Mouse (Mus musculus): ENCODE measurements around the gene Hist1h2ak. TPM values are rescaled to one million over a fixed set of nuclear protein-coding genes. Genes with fewer than 3 reads are reported as not detected.
"Not testable (repeated sequence)": the region's sequence is repeated elsewhere in the genome, so short reads cannot be mapped to it uniquely, and the experiment has no call there.

Hist1h2ak gene
- total RNA-seq, 2 experiments from 2014 or later = 16.6 to 53.8 TPM

- intact Hi-C loops (cut with DNase I) = no loop called here
- DNase-seq = no peak
Observed at GRCm38 (mm10) chr13:21722993-21723836, 30.4 kb downstream of the Hist1h2ak start.

DNA sequence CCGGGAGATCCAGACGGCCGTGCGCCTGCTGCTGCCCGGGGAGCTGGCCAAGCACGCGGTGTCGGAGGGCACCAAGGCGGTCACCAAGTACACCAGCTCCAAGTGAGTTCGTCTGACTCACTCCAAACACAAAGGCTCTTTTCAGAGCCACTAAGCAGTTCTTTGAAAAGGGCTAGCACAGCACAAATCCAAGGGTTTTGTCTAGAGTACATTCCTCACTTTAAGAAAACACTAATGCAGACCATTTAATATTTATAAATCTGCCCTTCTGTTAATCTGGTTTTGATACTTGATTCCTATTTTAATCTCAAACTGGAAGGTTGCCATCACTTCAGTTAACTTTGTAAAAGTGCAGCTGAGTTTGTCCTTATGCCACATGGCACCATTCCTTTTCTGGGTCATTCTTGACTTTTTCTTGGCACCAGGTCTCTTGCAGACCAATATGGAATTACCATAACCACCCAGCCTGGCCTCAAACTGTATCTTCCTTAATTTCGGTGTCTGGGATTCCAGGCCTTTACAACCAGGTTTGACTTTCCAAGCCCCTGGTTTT, 31.2 kb downstream of the Hist1h2ak start:
- intact Hi-C loops (cut with DNase I) = no loop called here

GRCm38 (mm10) chr13:21721757-21722372, 31.8 kb downstream of the Hist1h2ak start, which contains the start of gene Hist1h2bm:
Gene Hist1h2bm (plus strand): TSS chr13:21722044.
- intact Hi-C loops (cut with DNase I) = not testable (repeated sequence)

More for the DNA sequence above, 31.2 kb downstream of the Hist1h2ak start:
- DNase-seq = no peak

DNA sequence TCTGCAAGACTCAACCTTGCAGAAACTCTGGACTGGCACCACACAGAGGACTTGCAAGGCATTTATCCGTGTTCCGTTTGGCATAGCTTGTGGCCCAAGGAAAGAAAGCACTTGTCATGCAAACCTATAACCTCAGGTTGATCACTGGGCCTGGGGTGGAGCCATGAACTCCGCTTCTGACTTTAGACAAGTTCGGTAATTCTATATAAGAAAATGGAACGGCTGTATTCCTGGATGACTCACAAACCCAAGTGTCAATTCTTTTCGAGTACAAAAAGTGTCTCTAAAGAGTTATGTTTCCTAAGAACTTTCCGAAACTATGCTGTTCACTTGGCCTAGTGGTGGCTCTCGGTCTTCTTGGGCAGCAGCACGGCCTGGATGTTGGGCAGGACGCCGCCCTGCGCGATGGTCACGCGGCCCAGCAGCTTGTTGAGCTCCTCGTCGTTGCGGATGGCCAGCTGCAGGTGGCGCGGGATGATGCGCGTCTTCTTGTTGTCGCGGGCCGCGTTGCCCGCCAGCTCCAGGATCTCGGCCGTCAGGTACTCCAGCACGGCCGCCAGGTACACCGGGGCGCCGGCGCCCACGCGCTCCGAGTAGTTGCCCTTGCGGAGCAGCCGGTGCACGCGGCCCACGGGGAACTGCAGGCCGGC, 32.4 kb downstream of the Hist1h2ak start:
- DNase-seq; intact Hi-C loops (cut with DNase I): not testable (repeated sequence)

More at GRCm38 (mm10) chr13:21721757-21722372, 31.8 kb downstream of the Hist1h2ak start, which contains the start of gene Hist1h2bm:
- peak; percentile 40 to 43 for DNase-seq

DNA sequence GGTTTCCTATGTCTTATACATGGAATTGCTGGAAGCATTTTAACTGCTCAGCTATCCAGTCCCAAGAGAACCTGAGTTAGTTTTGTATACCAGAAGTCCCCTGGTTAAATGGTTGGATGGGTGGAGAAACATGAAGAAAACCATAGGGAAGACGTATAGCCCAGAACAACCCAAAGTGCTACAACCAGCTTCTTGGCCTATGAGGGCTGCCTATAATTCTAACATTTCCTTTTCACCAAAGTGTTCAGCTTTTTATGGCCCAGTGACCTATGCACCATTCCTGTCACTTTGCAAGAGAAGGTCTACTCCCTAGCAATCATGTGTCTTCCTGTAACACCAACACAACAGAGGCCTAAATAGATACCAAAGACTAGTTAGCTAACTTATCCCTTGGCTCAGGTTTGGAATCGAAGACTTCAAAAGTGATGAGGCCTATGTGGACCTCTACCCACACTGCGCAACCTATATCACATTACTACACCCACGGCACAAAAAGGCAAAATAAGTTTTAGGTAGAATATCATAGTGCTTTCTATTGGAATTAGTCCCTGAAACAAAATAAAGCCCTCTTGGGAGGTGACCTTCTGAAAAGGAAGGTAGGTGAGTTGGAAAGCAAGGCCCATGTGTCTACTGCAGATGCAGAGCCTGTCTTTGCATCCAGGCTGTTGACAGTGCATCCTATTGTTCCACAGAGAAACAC, 35.1 kb downstream of the Hist1h2ak start:
- intact Hi-C loops (cut with DNase I) = loop anchor here (10.0 kb wide), 3 partner anchors 216 to 1806 kb away; no protein-coding TSS in a partner anchor
- no peak for DNase-seq

DNA sequence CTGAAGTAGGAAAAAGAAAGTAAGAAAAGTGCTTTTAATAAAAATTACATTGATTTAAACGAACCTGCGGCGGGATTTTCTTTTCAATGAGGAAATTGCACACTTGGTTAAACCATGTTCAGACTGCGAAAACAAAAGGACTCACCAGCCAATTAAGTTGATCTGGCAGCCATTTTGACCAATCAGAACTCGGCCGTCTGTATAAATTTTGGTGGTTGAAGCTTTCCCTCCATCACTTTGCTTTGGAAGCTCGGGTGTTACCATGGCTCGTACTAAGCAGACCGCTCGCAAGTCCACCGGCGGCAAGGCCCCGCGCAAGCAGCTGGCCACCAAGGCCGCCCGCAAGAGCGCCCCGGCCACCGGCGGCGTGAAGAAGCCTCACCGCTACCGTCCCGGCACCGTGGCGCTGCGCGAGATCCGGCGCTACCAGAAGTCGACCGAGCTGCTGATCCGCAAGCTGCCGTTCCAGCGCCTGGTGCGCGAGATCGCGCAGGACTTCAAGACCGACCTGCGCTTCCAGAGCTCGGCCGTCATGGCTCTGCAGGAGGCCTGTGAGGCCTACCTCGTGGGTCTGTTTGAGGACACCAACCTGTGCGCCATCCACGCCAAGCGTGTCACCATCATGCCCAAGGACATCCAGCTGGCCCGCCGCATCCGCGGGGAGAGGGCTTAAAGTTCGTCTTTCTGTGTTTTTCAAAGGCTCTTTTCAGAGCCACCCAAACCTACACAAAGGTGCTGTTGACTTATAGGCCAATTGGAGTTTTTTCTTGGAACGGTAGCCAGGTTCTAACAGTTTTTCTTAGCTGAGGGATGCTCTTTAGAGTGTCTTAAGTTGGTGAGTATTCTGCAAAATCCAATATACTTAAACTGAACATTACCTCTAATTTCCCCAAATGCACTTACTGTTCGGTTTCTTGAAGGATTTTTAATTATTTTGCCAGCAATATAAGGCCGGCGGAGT, 36.0 kb downstream of the Hist1h2ak start, which contains the start of gene Hist1h3h:
Gene Hist1h3h (plus strand): TSS at position 263 of the 961 bp plus-strand sequence.
- intact Hi-C loops (cut with DNase I) = loop anchor here (10.0 kb wide), 3 partner anchors 217 to 1807 kb away; no protein-coding TSS in a partner anchor

GRCm38 (mm10) chr13:21716540-21717391, 36.9 kb downstream of the Hist1h2ak start:
- not testable (repeated sequence) for DNase-seq

More for the DNA sequence above, 36.0 kb downstream of the Hist1h2ak start, which contains the start of gene Hist1h3h:
- peak; percentile 68 to 77 for DNase-seq

DNA sequence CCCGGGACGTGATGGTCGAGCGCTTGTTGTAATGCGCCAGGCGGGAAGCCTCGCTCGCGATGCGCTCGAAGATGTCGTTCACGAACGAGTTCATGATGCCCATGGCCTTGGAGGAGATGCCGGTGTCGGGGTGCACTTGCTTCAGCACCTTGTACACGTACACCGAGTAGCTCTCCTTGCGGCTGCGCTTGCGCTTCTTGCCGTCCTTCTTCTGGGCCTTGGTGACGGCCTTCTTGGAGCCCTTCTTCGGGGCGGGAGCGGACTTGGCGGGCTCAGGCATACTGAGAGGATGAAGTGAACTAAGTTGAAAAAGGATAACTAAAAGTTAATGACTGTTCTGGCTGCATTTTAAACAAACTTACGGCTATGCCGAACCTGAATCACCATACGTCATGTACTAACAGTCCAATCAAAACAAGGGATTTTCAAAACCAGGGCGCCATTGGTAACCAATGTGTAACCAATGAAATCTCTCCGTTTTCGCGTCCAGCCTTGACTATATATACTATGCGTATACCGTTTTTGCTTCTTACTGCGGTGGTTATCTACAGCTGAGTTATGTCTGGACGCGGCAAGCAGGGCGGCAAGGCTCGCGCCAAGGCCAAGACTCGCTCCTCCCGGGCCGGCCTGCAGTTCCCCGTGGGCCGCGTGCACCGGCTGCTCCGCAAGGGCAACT, 37.6 kb downstream of the Hist1h2ak start, which contains the start of the genes Hist1h2bl and Hist1h2ai:
Gene Hist1h2bl (minus strand): TSS at position 280 of the 676 bp plus-strand sequence.
Gene Hist1h2ai (plus strand): TSS at position 559 of the 676 bp plus-strand sequence.
- intact Hi-C loops (cut with DNase I) = loop anchor here (1.0 to 10.0 kb wide), 4 partner anchors 18 to 1809 kb away; no protein-coding TSS in a partner anchor
- DNase-seq = peak; percentile 58 to 74

More at GRCm38 (mm10) chr13:21716540-21717391, 36.9 kb downstream of the Hist1h2ak start:
- intact Hi-C loops (cut with DNase I) = loop anchor here (10.0 kb wide), 3 partner anchors 218 to 1808 kb away; no protein-coding TSS in a partner anchor

DNA sequence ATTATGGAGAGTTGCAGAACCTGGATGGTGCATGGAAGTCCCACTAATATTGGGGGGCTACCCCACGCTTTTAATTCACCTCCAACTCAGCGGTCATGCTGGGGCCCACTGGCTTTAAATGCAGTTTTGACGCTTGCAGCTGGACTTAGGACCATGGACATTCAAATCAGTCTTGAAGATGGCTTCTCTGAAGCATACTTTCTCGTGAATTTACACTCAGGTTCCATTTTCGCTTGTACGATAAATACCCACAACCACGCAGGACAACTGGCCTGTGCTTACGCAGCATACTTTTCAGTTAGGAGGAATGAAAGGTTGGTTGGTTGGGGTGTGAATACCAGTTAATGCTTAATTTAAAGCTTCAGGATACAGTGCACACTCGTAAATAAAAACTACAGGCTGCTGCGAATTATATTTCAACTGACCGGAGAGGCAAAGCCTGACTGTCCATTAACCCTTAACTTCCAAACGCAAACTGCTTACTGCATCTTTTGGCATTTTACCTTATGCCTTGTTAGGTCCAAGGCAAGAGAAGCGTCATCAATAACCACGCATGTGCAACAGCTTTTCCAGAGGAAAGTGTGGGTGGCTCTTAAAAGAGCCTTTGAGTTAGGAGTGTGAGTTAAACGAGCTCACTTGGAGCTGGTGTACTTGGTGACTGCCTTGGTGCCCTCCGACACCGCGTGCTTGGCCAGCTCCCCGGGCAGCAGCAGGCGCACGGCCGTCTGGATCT, 38.3 kb downstream of the Hist1h2ak start:
- DNase-seq = no peak
- intact Hi-C loops (cut with DNase I) = loop anchor here (1.0 to 10.0 kb wide), 4 partner anchors 19 to 1810 kb away; no protein-coding TSS in a partner anchor

DNA sequence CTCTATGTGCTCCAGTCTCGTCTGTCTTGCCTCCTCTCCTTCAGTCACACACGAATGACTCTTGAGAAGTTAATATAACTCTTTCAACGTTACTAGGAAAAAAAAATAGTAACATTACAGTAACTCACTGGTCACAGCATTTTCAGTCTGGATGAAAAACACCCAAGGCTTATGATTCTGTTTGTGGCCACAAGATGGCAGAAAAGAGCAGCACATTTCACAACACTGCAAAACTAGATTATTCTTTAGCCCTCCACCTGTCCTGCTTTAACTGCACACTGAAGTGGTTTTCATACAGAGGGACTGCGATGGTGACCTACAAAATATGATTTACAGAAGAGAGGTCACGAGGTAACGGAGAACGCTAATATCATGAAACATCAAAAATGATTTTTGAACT, 38.9 kb downstream of the Hist1h2ak start:
- peak; percentile 56 to 70 for DNase-seq
- intact Hi-C loops (cut with DNase I) = loop anchor here (1.0 to 10.0 kb wide), 8 partner anchors 20 to 1810 kb away; partner anchors contain the start of gene Zscan12

- intact Hi-C loops (cut with DNase I) = loop anchor here (2.0 to 10.0 kb wide), 8 partner anchors 69 to 1813 kb away; partner anchors contain the start of genes Hist1h1b and Zscan12
- DNase-seq = no peak
Observed at GRCm38 (mm10) chr13:21711698-21712097, 41.9 kb downstream of the Hist1h2ak start.

- intact Hi-C loops (cut with DNase I) = loop anchor here (2.0 to 10.0 kb wide), 8 partner anchors 70 to 1814 kb away; partner anchors contain the start of genes Hist1h1b and Zscan12
- peak; percentile 76 to 83 for DNase-seq
Observed at GRCm38 (mm10) chr13:21710821-21711525, 42.7 kb downstream of the Hist1h2ak start.

DNA sequence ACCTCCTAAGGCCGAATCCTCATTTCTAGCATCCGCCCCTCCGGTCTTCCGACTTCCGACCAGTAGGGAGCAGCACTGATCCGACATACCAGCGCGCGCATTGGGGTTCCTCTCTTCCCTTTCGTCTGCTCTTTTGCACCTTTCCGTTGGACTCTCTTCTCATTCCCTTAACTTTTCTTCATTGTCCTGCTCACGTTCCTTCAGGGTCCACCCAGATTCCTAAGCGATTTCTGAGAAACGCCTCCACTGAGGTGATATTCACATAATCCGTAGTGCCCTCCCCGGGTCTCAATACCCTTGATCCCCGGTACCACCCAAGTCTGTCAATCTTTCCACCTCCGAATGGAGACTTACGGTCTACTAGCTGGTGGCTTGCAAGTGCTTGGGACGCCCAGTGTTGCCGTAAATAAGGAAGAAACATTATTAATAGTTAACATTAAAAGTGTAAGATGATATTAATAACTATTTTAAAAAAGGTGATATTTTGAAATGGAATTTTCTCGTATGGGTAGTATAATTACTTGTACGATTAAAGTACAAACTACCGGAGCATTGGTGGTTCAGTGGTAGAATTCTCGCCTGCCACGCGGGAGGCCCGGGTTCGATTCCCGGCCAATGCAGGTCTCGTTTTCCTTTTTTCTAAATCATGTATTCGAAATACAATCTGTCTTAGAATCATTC, 43.5 kb downstream of the Hist1h2ak start:
- DNase-seq = peak; percentile 88 to 93
- intact Hi-C loops (cut with DNase I) = loop anchor here (2.0 to 10.0 kb wide), 8 partner anchors 71 to 1815 kb away; partner anchors contain the start of genes Hist1h1b and Zscan12

- intact Hi-C loops (cut with DNase I) = no loop called here
- no peak for DNase-seq
Observed at GRCm38 (mm10) chr13:21706669-21707068, 47.0 kb downstream of the Hist1h2ak start.
